Mouse (Mus musculus): ENCODE data around the gene Fam102a. TPM values are rescaled to one million over a fixed set of nuclear protein-coding genes. Genes with fewer than 3 reads are reported as not detected.

Fam102a gene
- polyA plus RNA-seq, 1 experiment from 2014 or later: 6.8 TPM

DNA sequence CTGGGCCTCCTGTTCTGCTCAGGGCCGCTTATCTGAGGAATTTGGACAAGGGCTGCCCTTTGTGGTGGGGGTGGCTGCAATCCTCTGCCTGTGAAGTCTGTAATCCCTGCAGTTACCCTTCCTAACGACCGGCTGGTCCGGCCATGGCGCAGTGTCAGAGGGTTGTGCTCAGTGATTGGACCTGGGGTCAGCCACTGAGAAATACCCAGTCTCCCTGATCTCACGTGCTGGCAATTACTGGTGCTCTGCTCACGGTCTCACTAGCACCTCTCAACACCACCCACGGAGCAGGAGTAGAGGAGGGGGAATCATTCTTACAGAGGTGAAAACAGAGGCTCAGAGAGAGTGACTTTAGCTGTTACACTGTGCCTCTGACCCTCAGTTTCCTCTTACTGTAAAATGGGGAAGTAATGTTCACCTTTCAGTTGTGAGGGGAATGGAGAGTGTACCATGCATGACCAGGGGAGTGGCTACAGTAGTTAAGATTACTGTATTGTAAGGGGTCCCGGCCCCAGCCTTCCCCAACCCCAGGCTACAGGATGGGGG lies 2.3 kb downstream of the Fam102a start:
- DNase-seq (ENCODE audit: low spot score): peak; percentile 44
- Histone ChIP-seq H3K4me1 (peaks cover 78% of the 10 kb centered on the region), H3K27me3 (ENCODE audit: low read depth, poor library complexity, severe bottlenecking) (no peaks in the 10 kb centered on the region), H3K36me3 (no peaks in the 10 kb centered on the region), H3K27ac (replicated peaks) (peak overlapping the region; percentile 94), H3K4me3 (peak overlapping the region; percentile 91), H3K9me3 (replicated peaks) (no peaks in the 10 kb centered on the region)
- 13% methylated on average over 9 of the region's 9 CpGs for WGBS

- Histone ChIP-seq H3K4me1 (peaks cover 78% of the 10 kb centered on the region), H3K4me3 (peak overlapping the region; percentile 91), H3K27me3 (ENCODE audit: low read depth, poor library complexity, severe bottlenecking) (no peaks in the 10 kb centered on the region), H3K36me3 (no peaks in the 10 kb centered on the region), H3K27ac (replicated peaks) (peak overlapping the region; percentile 94), H3K9me3 (replicated peaks) (no peaks in the 10 kb centered on the region)
- DNase-seq (ENCODE audit: low spot score): no peak
- 89% methylated on average over 5 of the region's 5 CpGs for WGBS
Measured at GRCm38 (mm10) chr2:32537941-32538340, 2.8 kb downstream of the Fam102a start.

GRCm38 (mm10) chr2:32538461-32538860 lies 3.3 kb downstream of the Fam102a start:
- H3K27ac ChIP-seq (replicated peaks): no peak overlapping the region; the same call in 1 of the 2 replicates
- no peaks in the 10 kb centered on the region for H3K9me3 ChIP-seq (replicated peaks)
- DNase-seq (ENCODE audit: low spot score): no peak
- no peaks in the 10 kb centered on the region for H3K27me3 ChIP-seq (ENCODE audit: low read depth, poor library complexity, severe bottlenecking)
- H3K4me1 ChIP-seq: peaks cover 73% of the 10 kb centered on the region
- H3K36me3 ChIP-seq: no peaks in the 10 kb centered on the region
- peak overlapping the region; percentile 91; the same call in 1 of the 2 replicates for H3K4me3 ChIP-seq
- WGBS: 80% methylated on average over 4 of the region's 4 CpGs

- Histone ChIP-seq H3K9me3 (replicated peaks) (no peaks in the 10 kb centered on the region), H3K4me1 (peaks cover 62% of the 10 kb centered on the region), H3K27ac (replicated peaks) (0 out of 2 replicates have a peak overlapping the region, but pooled peaks have one; percentile 23), H3K27me3 (ENCODE audit: low read depth, poor library complexity, severe bottlenecking) (no peaks in the 10 kb centered on the region), H3K36me3 (peaks cover 6% of the 10 kb centered on the region; the same call in 1 of the 2 replicates), H3K4me3 (no peak overlapping the region)
- DNase-seq (ENCODE audit: low spot score): no peak
- 91% methylated on average over 14 of the region's 14 CpGs for WGBS
Measured at GRCm38 (mm10) chr2:32539452-32539981, 4.4 kb downstream of the Fam102a start.

GRCm38 (mm10) chr2:32541333-32541908 lies 6.3 kb downstream of the Fam102a start:
- peaks cover 48% of the 10 kb centered on the region for H3K4me1 ChIP-seq

GRCm38 (mm10) chr2:32541986-32542573 lies 6.9 kb downstream of the Fam102a start:
- Histone ChIP-seq H3K27me3 (ENCODE audit: low read depth, poor library complexity, severe bottlenecking) (no peaks in the 10 kb centered on the region), H3K9me3 (replicated peaks) (no peaks in the 10 kb centered on the region), H3K4me1 (peaks cover 45% of the 10 kb centered on the region), H3K27ac (replicated peaks) (no peak overlapping the region), H3K4me3 (no peak overlapping the region), H3K36me3 (peaks cover 23% of the 10 kb centered on the region)
- WGBS: 91% methylated on average over 4 of the region's 4 CpGs
- DNase-seq (ENCODE audit: low spot score): no peak

More at GRCm38 (mm10) chr2:32541333-32541908, 6.3 kb downstream of the Fam102a start:
- Histone ChIP-seq H3K36me3 (peaks cover 20% of the 10 kb centered on the region), H3K9me3 (replicated peaks) (no peaks in the 10 kb centered on the region), H3K27ac (replicated peaks) (no peak overlapping the region; the same call in none of the 2 replicates), H3K4me3 (no peak overlapping the region), H3K27me3 (ENCODE audit: low read depth, poor library complexity, severe bottlenecking) (no peaks in the 10 kb centered on the region)
- 86% methylated on average over 2 of the region's 2 CpGs for WGBS
- no peak for DNase-seq (ENCODE audit: low spot score)

GRCm38 (mm10) chr2:32543031-32543449 lies 7.9 kb downstream of the Fam102a start:
- Histone ChIP-seq H3K4me1 (peaks cover 39% of the 10 kb centered on the region), H3K27me3 (ENCODE audit: low read depth, poor library complexity, severe bottlenecking) (no peaks in the 10 kb centered on the region), H3K27ac (replicated peaks) (no peak overlapping the region), H3K36me3 (peaks cover 31% of the 10 kb centered on the region), H3K9me3 (replicated peaks) (no peaks in the 10 kb centered on the region), H3K4me3 (no peak overlapping the region)
- no peak for DNase-seq (ENCODE audit: low spot score)
- WGBS: 97% methylated on average over 3 of the region's 3 CpGs

GRCm38 (mm10) chr2:32546951-32547350 lies 11.8 kb downstream of the Fam102a start:
- 70% methylated on average over 1 of the region's 1 CpGs for WGBS
- H3K9me3 ChIP-seq (replicated peaks): no peaks in the 10 kb centered on the region
- H3K36me3 ChIP-seq: peaks cover 31% of the 10 kb centered on the region
- no peaks in the 10 kb centered on the region for H3K27me3 ChIP-seq (ENCODE audit: low read depth, poor library complexity, severe bottlenecking)
- DNase-seq (ENCODE audit: low spot score): no peak
- peaks cover 12% of the 10 kb centered on the region for H3K4me1 ChIP-seq
- H3K27ac ChIP-seq (replicated peaks): peak overlapping the region; percentile 55; the same call in 1 of the 2 replicates
- no peak overlapping the region for H3K4me3 ChIP-seq

GRCm38 (mm10) chr2:32547380-32547779 lies 12.2 kb downstream of the Fam102a start:
- Histone ChIP-seq H3K27me3 (ENCODE audit: low read depth, poor library complexity, severe bottlenecking) (no peaks in the 10 kb centered on the region), H3K4me3 (no peak overlapping the region), H3K4me1 (peaks cover 12% of the 10 kb centered on the region), H3K36me3 (peaks cover 31% of the 10 kb centered on the region), H3K9me3 (replicated peaks) (no peaks in the 10 kb centered on the region), H3K27ac (replicated peaks) (peak overlapping the region; percentile 55; the same call in 1 of the 2 replicates)
- no peak for DNase-seq (ENCODE audit: low spot score)
- 92% methylated on average over 5 of the region's 5 CpGs for WGBS

DNA sequence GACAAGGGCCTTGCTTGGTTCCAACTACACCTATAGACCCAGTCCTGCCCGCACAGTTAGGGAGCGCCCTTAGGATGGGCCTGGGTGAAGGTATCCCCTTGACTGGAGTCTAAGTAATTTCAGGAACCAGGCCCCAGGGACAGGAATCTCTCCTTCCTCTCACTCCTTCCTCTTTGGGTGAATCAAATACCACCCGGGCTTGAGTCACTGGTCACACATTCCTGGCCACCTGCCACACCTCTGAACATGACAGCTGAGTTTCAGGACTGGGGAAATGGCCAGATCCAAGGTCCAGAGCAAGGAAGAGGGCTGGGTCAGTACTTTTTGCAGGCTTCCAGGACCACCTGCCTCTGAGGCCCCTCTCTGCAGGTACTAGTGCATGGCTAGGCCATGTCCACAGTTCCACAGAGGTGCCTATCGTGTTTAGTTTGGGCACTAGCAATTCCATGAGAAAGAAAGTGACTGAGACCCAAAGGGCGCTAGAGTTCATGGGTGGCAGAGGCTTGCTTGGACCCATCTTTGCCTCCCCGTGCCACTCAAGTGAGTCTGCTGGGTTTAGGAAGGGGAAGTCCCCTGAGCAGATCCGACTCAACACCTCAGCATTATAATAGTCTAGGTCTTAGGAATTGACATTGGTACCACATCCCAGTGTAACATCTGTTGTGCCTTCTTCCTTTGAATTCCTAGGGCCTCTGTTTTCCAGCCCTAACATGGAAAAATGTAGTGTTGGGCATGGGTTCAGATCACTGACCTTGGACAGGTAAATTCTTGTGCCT lies 13.0 kb downstream of the Fam102a start:
- Histone ChIP-seq H3K4me1 (peaks cover 12% of the 10 kb centered on the region), H3K27ac (replicated peaks) (no peak overlapping the region), H3K36me3 (peaks cover 31% of the 10 kb centered on the region), H3K9me3 (replicated peaks) (no peaks in the 10 kb centered on the region), H3K4me3 (no peak overlapping the region), H3K27me3 (ENCODE audit: low read depth, poor library complexity, severe bottlenecking) (no peaks in the 10 kb centered on the region)
- WGBS: 88% methylated on average over 7 of the region's 7 CpGs
- no peak for DNase-seq (ENCODE audit: low spot score)

DNA sequence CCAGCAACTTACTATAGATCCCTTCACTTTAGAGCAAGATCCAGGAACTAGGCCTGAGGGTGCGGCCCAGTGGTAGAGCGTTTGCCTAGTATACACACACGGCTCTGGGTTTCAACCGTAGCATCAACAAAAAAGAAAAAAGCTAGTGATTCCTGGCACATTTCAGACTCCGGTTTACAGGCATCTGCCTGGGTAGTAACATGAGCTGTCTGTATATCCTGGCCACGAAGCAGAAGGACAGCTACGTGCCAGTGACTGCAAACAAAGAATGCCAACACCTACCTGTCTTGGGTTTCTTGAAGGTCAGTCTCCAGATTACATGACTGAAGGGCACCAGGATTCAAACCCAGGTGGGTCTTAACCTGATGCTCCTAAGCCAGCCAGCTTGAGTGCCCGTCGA lies 14.0 kb downstream of the Fam102a start:
- H3K9me3 ChIP-seq (replicated peaks): no peaks in the 10 kb centered on the region
- no peak overlapping the region for H3K27ac ChIP-seq (replicated peaks)
- peaks cover 28% of the 10 kb centered on the region for H3K36me3 ChIP-seq
- no peaks in the 10 kb centered on the region for H3K27me3 ChIP-seq (ENCODE audit: low read depth, poor library complexity, severe bottlenecking)
- no peak overlapping the region for H3K4me3 ChIP-seq
- H3K4me1 ChIP-seq: peaks cover 12% of the 10 kb centered on the region
- 95% methylated on average over 9 of the region's 9 CpGs for WGBS
- no peak for DNase-seq (ENCODE audit: low spot score)

GRCm38 (mm10) chr2:32549764-32550163 lies 14.6 kb downstream of the Fam102a start:
- Histone ChIP-seq H3K36me3 (peaks cover 23% of the 10 kb centered on the region), H3K4me3 (no peak overlapping the region), H3K4me1 (peaks cover 12% of the 10 kb centered on the region), H3K27ac (replicated peaks) (0 out of 2 replicates have a peak overlapping the region, but pooled peaks have one; percentile 4), H3K9me3 (replicated peaks) (no peaks in the 10 kb centered on the region), H3K27me3 (ENCODE audit: low read depth, poor library complexity, severe bottlenecking) (no peaks in the 10 kb centered on the region)
- WGBS: 85% methylated on average over 6 of the region's 6 CpGs
- no peak for DNase-seq (ENCODE audit: low spot score)
